Mouse (Mus musculus): ENCODE data around the gene Cpsf6.
A peak's percentile ranks its signal among the peaks of the same experiment; 100 is the strongest.

Gene Cpsf6

GRCm38 (mm10) chr10:117385431-117385830 is 5.6 kb upstream of the Cpsf6 start:
- DNase-seq (ENCODE audit: low read depth, low spot score), result no peak

GRCm38 (mm10) chr10:117385086-117385430 is 5.2 kb upstream of the Cpsf6 start:
- no peak for DNase-seq (ENCODE audit: low read depth, low spot score)

GRCm38 (mm10) chr10:117384386-117385085 is 4.7 kb upstream of the Cpsf6 start:
- no peak for DNase-seq (ENCODE audit: low read depth, low spot score)

- no peak for DNase-seq (ENCODE audit: low read depth, low spot score)
These were observed 4.1 kb upstream of the Cpsf6 start for GRCm38 (mm10) chr10:117383941-117384340.

GRCm38 (mm10) chr10:117382996-117383550 is 3.3 kb upstream of the Cpsf6 start:
- no peak for DNase-seq (ENCODE audit: low read depth, low spot score)

- no peak for DNase-seq (ENCODE audit: low read depth, low spot score)
These were observed 2.3 kb upstream of the Cpsf6 start for GRCm38 (mm10) chr10:117382146-117382545.

GRCm38 (mm10) chr10:117380721-117381570 is 1.1 kb upstream of the Cpsf6 start:
- DNase-seq (ENCODE audit: low read depth, low spot score), result no peak

- DNase-seq (ENCODE audit: low read depth, low spot score), result no peak
These were observed 374 bp downstream of the Cpsf6 start for GRCm38 (mm10) chr10:117379441-117379840.

GRCm38 (mm10) chr10:117378642-117379041 is 1.2 kb downstream of the Cpsf6 start:
- no peak for DNase-seq (ENCODE audit: low read depth, low spot score)

- DNase-seq (ENCODE audit: low read depth, low spot score), result no peak
These were observed 1.6 kb downstream of the Cpsf6 start for GRCm38 (mm10) chr10:117378291-117378555.

GRCm38 (mm10) chr10:117377431-117378290 is 2.2 kb downstream of the Cpsf6 start:
- DNase-seq (ENCODE audit: low read depth, low spot score), result no peak

- DNase-seq (ENCODE audit: low read depth, low spot score), result peak; percentile 84
These were observed 3.1 kb downstream of the Cpsf6 start for GRCm38 (mm10) chr10:117376580-117377189.

GRCm38 (mm10) chr10:117375841-117376579 is 3.8 kb downstream of the Cpsf6 start:
- no peak for DNase-seq (ENCODE audit: low read depth, low spot score)

- DNase-seq (ENCODE audit: low read depth, low spot score), result no peak
These were observed 4.7 kb downstream of the Cpsf6 start for GRCm38 (mm10) chr10:117375163-117375562.

- no peak for DNase-seq (ENCODE audit: low read depth, low spot score)
These were observed 16.7 kb downstream of the Cpsf6 start for GRCm38 (mm10) chr10:117363106-117363505.

GRCm38 (mm10) chr10:117358891-117359290 is 20.9 kb downstream of the Cpsf6 start:
- no peak for DNase-seq (ENCODE audit: low read depth, low spot score)

GRCm38 (mm10) chr10:117343000-117343399 is 36.8 kb downstream of the Cpsf6 start:
- DNase-seq (ENCODE audit: low read depth, low spot score), result no peak

- DNase-seq (ENCODE audit: low read depth, low spot score), result no peak
These were observed 37.4 kb downstream of the Cpsf6 start for GRCm38 (mm10) chr10:117342406-117342805.

- no peak for DNase-seq (ENCODE audit: low read depth, low spot score)
These were observed 38.8 kb downstream of the Cpsf6 start for GRCm38 (mm10) chr10:117341029-117341428.

- no peak for DNase-seq (ENCODE audit: low read depth, low spot score)
These were observed 40.6 kb downstream of the Cpsf6 start for GRCm38 (mm10) chr10:117339241-117339640.

- DNase-seq (ENCODE audit: low read depth, low spot score), result no peak
These were observed 41.9 kb downstream of the Cpsf6 start for GRCm38 (mm10) chr10:117337946-117338345.

All from brain, embryonic 18.5 days (tissue).